Mouse (Mus musculus) lung, postnatal 0 days (tissue): ENCODE measurements at regions not wholly inside any gene's neighbourhood (a gene's known extent, or its start where the extent isn't known, plus 50 kb on each side); places are given as distances from the start of the nearest gene placed in this dataset.

Source experiments
- CTCF ChIP-seq: IDR thresholded peaks from 2 replicates; pipeline ENCODE4 v1.5.1; 2016; ENCODE audit warnings: antibody characterized with exemption, mild to moderate bottlenecking
- EP300 ChIP-seq: IDR thresholded peaks from 2 replicates; pipeline ENCODE4 v1.6.1; 2016; ENCODE audit warnings: antibody characterized with exemption, mild to moderate bottlenecking, control low read depth

- TF ChIP-seq CTCF (no peak), EP300 (no peak)
Measured at GRCm38 (mm10) chr17:64917830-64918229, 82.0 kb upstream of the 4930583I09Rik start.
